Mouse (Mus musculus) intestine, embryonic 16.5 days (tissue): ENCODE measurements around the gene Siah2. TPM values are rescaled to one million over a fixed set of nuclear protein-coding genes. Genes with fewer than 3 reads are reported as not detected.

Experiments used
- polyA plus RNA-seq: library from polyadenylated mRNA; unstranded; fragments of >200 nt; fragmentation: Nextera tagmentation; extraction: Ambion mirVana; gene quantifications from 2 replicates; pipeline ENCODE4 v1.2.1, GENCODE M21; 2015

Siah2 gene
- polyA plus RNA-seq, 1 experiment from 2014 or later: 1.9 TPM

Other genes with a start within 250 kb of the Siah2 start
- 47.6 and 49.6 TPM in 2 replicates for gene Eif2a, start 166.6 kb downstream of the Siah2 start, polyA plus RNA-seq
- 198 and 212 TPM in 2 replicates for gene Serp1, start 166.5 kb downstream of the Siah2 start, polyA plus RNA-seq
- gene Selenot, start 115.8 kb downstream of the Siah2 start, polyA plus RNA-seq: 20.5 and 20.8 TPM in 2 replicates
- not detected in 2 replicates for gene Erich6, start 55.2 kb downstream of the Siah2 start, polyA plus RNA-seq
- not detected in 2 replicates for gene Mindy4b-ps, start 129.9 kb upstream of the Siah2 start, polyA plus RNA-seq
- not detected in 2 replicates for gene Clrn1, start 192.9 kb upstream of the Siah2 start, polyA plus RNA-seq